Mouse (Mus musculus) cerebellum, postnatal 10 days (tissue): ENCODE measurements at regions not wholly inside any gene's neighbourhood (a gene's known extent, or its start where the extent isn't known, plus 50 kb on each side); places are given as distances from the start of the nearest gene placed in this dataset.
"Not testable (repeated sequence)": the region's sequence is repeated elsewhere in the genome, so short reads cannot be mapped to it uniquely, and the experiment has no call there.

Source experiments
- DNase-seq, 2 experiments: peaks; one replicate each; pipeline ENCODE4 v3.0.0; 2021; ENCODE audit warnings: mixed read lengths in 2 of 2

GRCm38 (mm10) chr8:71823655-71824622 is 57.9 kb upstream of the Zfp709 start:
- not testable (repeated sequence) for DNase-seq

GRCm38 (mm10) chr8:71822749-71823148 is 59.1 kb upstream of the Zfp709 start:
- DNase-seq = not testable (repeated sequence)

- DNase-seq = not testable (repeated sequence)
Measured at GRCm38 (mm10) chr8:71819936-71820335, 61.9 kb upstream of the Zfp709 start.

GRCm38 (mm10) chr8:71819381-71819780 is 62.4 kb upstream of the Zfp709 start:
- DNase-seq = not testable (repeated sequence)

GRCm38 (mm10) chr8:71816272-71817034 is 65.4 kb upstream of the Zfp709 start:
- DNase-seq = not testable (repeated sequence)

- not testable (repeated sequence) for DNase-seq
Measured at GRCm38 (mm10) chr8:71815813-71816212, 66.0 kb upstream of the Zfp709 start.

- DNase-seq = peak in 1 of 2 experiments; percentile 18
Measured at GRCm38 (mm10) chr8:71814740-71815514, 66.9 kb upstream of the Zfp709 start.

- not testable (repeated sequence) for DNase-seq
Measured at GRCm38 (mm10) chr8:71813889-71814288, 67.9 kb upstream of the Zfp709 start.

- peak in 1 of 2 experiments; percentile 8 for DNase-seq
Measured at GRCm38 (mm10) chr8:71813239-71813638, 68.6 kb upstream of the Zfp709 start.

- DNase-seq = not testable (repeated sequence)
Measured at GRCm38 (mm10) chr8:71807788-71808187, 74.0 kb upstream of the Zfp709 start.

- DNase-seq = not testable (repeated sequence)
Measured at GRCm38 (mm10) chr8:71804586-71804985, 77.2 kb upstream of the Zfp709 start.

GRCm38 (mm10) chr8:71802226-71802625 is 76.7 kb upstream of the Fcho1 start:
- not testable (repeated sequence) for DNase-seq

- DNase-seq = peak in 1 of 2 experiments; percentile 20
Measured at GRCm38 (mm10) chr8:71789031-71789460, 63.5 kb upstream of the Fcho1 start.

GRCm38 (mm10) chr8:71780624-71781023 is 55.1 kb upstream of the Fcho1 start:
- DNase-seq = not testable (repeated sequence)

GRCm38 (mm10) chr8:71779824-71780223 is 54.3 kb upstream of the Fcho1 start:
- not testable (repeated sequence) for DNase-seq

- not testable (repeated sequence) for DNase-seq
Measured at GRCm38 (mm10) chr8:71779380-71779779, 53.9 kb upstream of the Fcho1 start.

GRCm38 (mm10) chr8:71778916-71779315 is 53.4 kb upstream of the Fcho1 start:
- no peak for DNase-seq
